Mouse (Mus musculus) heart, postnatal 0 days (tissue): ENCODE data around the gene Flnb.

ENCODE experiments used
- CTCF ChIP-seq: IDR thresholded peaks from 2 replicates; pipeline ENCODE4 v1.5.1; 2016; ENCODE audit warnings: antibody characterized with exemption, control low read depth, low read depth
- EP300 ChIP-seq: IDR thresholded peaks from 2 replicates; pipeline ENCODE4 v1.6.1; 2016; ENCODE audit warnings: antibody characterized with exemption, low read depth

DNA sequence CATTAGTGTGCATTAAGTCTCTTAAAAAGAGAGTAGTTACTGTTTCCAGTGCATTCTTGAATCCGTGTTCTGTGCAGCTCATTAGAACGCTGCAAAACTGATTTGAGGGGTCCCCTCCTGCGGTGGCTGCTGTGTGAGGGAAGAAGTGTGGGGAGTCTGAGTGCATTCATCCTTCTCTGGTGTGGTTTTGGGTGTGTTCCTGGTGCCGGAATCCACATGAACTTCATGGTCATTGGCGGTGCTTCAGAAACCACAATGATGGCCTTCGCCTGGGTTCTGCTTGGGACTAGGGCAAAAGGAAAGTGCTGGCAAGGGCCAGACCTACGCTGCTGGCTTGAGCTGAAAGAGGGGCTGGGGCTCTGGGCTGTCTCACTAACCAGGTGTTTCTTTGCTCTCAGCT is 116.4 kb downstream of the Flnb start:
- no peak for TF ChIP-seq CTCF
- no peak for TF ChIP-seq EP300
